Mouse (Mus musculus) WW6 (cell line): ENCODE measurements around the gene Lypd6.

Source experiments
- DNase-seq: peaks from one replicate; pipeline ENCODE4 v3.0.0-alpha.2; 2013; ENCODE audit warnings: low read depth, low spot score

Lypd6 gene

DNA sequence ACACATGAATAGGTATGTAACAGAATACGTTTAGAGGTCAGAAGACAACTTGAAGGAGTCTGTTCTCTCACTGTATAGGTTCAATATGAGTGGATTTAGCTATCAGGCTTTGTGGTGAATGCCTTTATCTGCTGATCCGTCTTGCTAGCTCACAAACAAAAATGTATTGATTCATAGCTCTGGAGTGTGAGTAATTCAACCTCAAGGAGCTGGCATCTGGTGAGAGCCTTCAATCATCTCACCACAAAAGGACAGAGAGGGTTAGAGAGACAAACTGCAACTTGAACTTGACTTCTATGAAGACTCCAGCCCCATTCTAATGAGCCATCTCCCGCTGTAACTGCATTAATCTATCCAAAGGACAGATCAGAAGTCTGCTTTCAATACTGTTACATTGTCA is 40.6 kb downstream of the Lypd6 start:
- no peak for DNase-seq

DNA sequence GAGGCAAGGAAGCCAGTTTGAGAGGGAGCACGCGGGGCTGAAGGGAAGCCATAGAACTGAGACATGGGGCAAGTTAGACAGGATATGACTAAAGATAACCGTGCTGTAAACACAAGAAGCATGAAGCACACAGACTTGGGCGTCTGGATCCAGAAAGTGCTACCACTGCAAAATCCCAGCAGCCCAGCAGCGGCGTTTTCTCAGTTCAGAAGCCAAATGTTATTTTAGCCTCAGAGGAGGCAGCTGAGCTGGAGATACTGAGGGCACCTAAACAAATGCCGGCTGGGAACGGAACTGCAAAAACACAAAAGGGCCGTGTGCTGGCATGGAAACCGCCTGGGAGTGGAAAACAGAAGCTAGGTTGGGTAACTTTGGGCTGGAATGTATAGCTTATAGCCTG is 43.9 kb downstream of the Lypd6 start:
- no peak for DNase-seq

DNA sequence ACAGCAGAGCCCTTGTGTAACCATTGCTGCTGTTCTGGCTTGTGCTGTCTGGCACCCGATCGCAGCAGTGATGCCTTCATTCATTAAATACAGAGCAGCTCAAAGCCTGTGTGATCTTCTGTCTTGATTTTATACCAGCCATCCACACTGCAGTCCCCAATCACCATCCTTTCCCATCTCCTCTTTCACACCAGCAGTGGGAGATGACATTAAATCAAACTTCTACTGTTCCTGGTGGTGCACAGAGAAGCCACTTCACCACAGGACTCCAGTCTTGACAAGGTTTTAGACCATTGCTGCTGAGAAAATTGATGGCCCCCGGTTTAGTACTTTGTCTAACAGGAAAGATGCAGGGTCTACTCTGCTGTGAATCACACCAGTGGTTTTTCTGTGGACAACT is 44.9 kb downstream of the Lypd6 start:
- no peak for DNase-seq

DNA sequence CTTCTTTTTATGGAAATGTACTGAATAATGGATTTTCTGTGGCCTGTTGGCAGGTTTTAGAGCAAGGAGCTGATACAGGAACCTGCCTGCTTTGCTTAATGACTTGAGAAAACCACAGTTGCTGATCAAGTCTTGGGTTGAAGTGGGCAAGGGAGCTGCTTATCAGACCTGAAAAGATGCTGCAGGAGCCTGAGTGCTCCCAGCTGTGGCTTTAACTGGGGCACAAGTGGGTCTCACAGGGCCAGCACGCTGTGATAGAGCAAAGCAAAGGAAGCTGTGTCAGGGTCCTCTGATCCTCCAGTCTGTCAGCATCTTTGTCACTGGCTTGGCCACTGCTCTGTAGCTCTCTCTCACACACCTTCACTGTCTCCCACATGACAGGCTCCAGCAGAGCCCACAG is 45.4 kb downstream of the Lypd6 start:
- DNase-seq = no peak

DNA sequence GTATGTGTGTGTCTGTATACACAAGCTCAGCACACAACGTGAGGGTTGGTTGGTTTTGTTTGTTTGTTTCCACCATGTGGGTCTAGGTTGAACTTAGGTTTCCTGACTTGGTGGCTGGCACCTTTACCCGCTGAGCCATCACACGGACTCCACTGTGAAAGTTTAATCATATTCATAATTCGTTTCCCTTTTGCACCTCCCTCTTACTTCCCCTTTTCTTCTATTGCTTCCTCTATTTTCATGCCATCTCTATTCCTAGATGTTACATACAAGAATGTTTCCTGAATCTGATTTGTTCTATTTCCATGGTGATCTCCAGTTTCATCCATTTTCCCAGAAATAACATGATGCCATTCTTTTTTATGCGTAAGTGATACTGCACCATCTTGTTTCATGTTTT is 46.2 kb downstream of the Lypd6 start:
- no peak for DNase-seq

DNA sequence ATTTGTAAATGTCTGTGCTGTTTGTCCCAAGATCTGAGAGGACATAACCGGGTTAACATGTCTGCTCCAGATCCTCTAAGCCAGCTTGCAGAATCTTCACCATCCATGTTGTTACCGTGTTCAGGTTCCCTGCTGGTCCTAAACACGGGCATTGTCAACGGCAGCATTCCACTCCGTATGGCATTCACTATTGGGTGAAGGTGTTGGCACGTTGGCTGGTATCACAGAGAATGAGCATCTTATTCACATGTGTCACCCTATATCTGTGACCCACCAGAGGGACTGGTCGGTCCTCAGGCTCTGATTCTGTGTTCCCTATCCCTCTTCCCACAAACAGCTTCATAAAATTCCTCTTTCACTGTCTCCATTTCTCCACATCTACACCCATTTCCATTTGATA is 52.9 kb downstream of the Lypd6 start:
- DNase-seq = no peak

DNA sequence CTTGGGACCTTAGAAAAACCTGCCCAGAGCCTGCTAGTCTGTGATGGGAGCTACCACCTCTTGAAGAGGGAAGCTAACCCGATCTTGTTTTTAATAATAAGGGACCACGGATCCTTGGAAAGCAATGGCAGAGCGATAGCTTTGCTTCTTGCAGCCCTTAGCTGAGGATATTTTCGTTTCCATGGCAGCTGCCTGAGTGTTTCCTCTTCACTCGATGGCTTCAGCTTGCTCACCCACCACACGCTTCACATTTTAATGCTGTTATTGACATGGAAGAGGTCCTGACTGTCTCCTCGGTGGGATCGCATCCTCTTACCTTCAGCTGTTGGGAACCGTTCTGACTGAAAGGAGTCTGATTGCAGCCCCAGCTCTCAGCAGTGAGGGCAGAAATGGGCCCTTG is 54.6 kb downstream of the Lypd6 start:
- DNase-seq = no peak

DNA sequence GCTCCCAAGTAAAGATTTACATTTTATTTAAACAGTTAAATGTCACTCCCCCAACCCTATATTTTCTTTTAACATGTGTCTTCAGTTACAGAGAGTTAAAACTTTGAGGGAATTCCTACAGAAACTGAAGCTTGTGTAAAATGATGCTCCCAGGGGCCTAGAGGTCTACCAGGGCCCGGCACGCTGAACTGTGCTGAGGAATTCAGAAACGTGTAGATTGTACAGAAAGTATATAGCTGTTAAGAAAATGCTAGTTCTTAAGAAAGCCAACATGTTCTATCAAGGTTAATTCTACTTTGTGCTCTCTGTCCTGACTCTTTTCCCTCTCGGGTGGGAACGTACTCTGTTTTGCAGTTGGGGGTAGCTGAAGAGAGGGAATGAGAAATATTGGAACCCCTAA is 57.1 kb downstream of the Lypd6 start:
- DNase-seq = no peak

DNA sequence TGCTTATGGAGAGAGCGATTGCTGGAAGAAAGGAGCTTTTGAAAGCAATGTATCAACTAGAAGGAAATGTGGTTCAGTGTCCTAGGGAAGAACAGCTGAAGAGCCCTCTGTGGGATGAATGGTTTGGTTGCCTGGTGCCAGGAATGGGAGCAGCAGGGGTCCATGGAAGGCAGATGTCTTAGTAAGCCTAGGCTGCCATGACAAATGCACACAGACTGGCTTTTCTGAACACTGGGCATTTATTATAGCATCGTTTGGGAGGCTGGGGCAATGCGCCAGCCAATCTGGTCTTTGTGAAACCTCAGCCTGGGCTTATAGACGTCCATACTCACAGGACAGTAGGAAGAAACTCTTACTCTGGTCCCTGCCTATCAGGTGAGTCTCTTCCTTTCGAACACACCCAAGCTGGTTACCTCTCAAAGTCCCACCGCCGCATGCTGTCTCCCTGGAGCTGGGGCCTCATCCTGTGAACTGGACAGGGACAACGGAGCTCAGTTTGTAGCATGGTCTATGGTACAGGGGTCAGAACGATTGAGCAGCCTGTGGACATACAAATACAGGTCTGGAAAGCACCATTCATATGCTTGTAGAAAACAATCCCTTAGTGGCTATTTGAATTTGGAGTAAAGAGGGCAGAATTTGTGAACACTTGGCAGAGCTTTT is 61.4 kb downstream of the Lypd6 start:
- no peak for DNase-seq

DNA sequence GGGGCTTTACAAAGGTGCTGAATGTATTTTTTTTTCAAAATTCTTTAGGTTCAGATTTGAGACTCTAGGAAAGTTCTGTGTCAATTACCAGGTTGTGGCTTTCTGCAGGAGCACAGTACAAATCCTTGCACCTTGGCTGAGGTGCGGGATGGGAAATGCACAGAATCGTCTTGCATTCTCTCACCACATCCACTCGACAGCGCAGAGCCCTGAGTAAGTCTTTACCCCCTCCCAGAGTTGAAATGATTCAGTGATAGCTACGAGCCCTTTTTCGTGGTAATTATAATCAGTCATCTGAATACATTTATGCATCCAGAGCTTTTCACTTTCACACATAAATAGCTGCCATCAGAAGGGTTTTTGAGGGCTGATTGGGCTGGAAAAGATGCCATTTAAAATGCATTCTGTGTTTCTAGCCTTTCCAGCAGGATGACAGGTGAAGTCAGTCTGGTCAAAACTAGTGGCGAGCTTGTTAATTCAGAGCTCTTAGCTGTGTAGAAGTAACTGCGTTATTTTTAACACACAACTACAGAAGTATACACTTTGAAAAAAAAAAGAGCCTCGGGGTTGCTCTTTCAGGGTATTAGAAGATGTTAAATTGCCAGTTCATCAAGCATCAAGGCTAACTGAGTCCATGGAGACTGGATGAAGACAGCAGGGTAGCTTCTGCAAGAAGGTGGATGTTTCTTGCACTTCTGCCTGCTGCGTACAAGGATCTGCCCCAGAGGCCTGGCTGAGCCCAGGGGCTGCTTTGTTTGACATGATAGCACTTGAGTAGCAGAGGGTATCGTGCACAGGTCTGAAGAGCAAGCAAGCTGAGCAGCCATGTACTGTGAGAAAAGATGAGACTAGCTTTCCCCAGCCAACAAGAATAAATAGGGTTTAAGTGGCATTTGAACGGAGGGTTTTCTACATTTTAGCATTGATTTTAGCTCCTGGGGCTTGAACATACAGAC is 62.4 kb downstream of the Lypd6 start:
- no peak for DNase-seq

DNA sequence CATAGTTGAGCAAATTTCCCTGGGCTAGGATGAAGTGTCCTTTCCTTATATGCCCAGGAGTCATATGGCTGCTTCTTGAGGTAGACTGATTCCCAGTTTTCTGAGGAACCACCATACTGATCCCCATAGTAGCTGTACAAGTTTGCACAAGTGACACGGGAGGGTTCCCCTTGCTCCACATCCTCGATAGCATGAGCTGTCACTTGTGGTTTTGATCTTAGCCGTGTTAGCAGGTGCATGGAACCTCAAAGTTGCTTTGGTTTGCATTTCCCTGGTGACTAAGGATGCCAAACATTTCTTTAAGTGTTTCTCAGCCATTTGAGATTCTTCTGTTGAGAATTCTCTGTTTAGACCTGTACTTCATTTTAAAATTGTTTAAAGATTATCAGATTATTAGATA is 64.4 kb downstream of the Lypd6 start:
- no peak for DNase-seq

DNA sequence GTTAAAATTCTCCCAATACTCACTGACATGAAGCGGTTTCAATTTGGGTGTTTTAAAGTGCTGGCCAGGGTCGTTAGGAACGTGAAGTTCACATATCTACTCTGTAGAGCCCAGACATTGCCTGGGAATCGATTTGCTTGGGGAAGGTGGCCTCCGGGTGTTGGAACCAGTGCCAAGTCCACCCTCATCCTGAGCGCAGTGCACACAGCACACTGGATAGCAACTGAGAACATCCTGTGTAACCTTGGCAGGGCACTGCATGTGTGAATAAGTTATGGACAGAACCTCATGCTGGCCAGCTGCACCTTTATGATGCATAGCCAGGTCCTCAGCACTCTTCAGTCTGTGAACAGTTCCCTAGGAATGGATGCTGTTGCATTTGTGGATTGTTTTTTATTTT is 77.4 kb downstream of the Lypd6 start:
- no peak for DNase-seq

DNA sequence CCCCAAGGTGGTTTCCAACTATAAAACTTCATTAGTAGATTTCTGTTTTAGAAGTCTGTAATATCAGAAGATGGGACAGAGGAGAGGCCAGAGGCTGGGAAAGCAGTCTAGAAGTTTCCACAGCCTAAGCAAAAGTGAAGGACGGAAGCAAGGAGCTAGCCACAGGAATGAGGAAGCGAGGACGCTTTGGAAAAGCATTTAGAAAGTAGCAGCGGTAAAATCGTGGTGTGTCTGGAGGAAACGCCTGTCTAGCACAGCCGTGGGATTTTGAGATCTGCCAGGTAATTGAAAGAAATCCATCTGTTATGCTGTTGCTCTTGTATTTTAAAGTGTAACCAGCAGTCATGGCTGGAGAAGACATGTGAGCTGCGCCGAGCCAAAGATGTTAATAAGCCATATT is 81.1 kb downstream of the Lypd6 start:
- no peak for DNase-seq

DNA sequence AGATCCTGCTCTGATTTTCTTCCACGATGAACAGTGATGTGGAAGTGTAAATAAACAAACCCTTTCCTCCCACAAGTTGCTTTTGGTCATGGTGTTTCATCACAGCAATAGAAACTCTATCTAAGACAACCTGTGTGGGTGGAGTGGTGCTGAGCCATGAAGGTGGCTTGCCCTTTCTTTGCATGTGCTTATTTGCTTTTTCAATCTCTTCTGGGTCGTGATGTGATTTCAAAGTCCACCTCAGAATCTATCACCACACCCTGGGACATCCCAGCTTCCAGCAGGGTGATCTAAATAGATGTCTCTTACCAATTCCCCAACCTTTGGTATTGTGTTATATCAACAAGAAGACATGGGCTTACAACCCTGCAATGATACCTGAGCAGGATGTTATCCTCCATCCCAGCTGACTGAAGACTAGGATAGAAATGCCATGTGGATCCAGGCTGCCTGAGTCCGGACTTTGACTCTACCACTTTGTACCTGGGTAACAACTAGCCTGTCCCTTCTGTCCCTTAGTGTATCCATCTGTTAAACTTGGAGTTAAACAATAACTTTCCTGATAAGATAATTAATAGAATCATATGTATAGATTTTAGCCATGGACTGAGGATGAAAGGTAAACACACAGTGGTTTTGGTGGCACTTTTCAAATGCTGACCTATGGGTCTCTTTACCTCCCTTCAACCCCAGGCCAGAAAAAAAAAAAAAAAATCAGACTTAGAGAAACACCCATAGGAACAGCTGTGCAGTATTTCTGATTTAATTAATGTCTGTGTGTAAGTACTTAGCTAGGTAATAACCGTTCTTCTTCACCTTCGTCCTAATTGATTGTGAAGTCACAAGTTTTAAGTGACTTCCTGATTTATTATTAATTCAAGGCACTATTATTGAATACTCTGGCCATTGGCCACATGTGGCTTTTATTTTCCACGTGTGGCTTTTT is 83.3 kb downstream of the Lypd6 start:
- no peak for DNase-seq

DNA sequence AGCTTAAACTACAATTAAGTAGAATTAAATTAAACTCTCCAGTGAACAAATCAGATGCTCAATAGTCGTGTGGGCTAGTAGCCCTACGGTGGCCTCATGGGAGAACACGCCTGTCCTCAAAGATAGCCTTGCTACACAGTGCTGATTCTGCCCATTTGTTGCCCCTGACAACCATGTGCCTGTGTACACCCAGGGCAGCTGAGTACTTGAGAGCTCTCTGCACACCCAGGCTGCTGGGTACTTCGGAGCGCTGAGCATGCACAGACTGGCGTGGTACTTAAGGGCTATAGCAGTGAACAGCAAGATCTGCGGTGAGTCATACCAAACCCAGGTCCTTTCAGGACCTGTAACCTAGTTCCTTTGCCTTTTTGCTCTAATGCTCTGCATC is 84.0 kb downstream of the Lypd6 start:
- no peak for DNase-seq

DNA sequence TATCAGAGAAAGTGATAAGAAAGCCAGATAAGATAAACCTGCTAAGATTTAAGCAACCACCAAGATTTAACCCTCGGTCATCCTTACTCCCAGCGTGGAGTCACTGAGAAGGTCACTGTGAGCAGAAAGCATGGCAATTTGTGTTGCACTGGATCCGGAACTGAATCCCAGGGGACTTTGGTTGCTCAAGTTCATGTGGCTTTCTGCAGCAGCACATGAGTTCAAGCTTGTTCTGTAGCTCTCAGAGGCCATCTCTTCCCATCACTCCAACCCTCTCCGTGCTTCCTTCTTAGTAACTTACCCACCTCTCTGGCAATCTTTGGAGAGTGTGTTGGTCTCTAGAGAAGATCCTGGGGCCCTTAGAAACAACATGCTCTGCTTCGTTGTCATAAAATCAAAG is 84.6 kb downstream of the Lypd6 start:
- DNase-seq = no peak

DNA sequence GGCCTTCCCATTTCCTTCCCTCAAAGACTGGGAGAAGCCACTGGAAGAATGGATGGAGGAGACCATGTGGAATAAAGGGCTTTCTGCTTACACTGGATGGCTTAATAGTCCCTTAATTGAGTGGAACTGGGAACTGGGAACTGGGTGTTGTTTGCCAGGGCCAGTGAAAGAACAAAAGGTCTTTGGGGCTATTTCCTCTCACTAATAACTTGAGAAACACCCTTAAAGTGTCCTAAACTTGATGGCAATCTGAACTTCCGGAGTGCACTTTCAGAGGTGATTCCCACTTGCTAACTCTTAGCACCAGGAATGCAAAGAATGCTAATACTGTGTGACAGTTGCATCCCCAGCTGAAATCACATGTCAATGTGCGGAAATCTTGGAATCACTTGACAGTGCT is 85.2 kb downstream of the Lypd6 start:
- DNase-seq = no peak

DNA sequence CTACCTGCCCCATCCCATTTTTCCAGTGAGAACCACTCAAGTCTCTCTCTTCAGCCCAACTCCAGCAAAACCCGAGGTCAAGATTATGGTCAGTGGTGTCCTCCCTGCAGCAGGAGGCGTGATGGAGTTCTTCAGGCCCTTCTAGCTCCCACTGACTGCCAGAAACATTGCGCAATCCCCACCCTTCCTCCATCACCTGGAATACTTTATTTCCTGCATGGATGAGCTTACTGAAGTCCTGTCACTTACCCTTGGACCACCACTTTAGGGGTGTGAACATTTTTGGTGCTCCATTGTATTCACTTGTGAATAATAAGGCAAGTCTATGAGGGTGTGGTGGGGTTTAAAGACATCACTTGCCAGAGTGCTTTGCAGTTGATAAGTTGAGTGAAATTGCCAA is 85.7 kb downstream of the Lypd6 start:
- DNase-seq = no peak

DNA sequence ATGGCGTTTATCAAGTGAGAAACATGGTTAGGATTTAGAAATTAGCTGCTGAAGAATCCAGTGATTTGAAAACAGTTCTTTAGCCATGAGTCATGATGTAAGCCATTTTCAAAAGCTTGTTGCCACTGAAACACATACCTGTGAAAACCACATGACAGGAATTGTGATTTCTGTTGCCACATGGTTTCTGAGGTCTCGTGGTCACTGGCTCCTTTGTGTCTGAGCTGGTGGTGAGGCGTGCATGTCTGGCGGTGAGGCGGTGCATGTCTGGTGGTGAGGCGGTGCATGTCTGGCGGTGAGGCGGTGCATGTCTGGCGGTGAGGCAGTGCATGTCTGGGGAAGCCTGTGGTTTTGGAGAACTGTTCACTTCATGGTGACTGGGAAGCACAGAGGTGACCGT is 89.8 kb downstream of the Lypd6 start:
- DNase-seq = no peak

DNA sequence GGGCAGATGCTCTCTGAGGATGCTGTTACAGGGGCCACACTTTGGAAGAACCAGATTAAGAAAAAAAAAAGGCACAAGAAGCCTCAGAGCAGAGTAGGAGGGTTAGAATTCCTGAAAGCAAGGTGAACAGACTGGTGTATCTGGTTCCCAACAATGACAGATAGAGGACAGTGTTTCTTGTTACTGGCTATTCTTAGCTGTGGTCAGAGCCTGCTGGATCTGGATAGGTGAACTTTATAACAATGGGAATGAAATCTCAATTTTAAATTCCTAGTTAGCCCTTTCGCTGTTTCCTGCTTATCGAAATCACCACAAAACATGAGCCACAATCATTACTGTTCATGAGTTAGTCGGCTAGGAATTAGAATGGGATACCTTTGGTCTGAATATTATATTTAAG is 93.8 kb downstream of the Lypd6 start:
- no peak for DNase-seq

DNA sequence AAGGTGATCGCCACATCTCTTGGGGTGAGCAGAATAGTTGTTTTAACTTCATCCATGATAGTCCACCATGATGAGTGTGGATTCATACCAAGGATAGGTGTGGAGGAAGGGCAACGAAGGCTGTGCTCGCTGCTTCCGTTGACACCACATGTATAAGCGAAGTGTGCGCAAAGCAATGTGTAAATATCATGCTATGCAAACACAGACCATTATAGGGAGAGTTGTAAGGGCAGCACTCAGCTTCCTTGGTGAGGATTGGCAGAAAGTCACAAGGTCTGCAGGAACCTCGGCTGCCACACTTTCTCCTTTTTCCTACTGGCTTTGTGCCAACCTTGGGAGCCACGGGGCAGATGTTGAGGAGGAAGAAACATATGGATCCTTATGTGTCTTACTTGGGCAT is 97.4 kb downstream of the Lypd6 start:
- no peak for DNase-seq

DNA sequence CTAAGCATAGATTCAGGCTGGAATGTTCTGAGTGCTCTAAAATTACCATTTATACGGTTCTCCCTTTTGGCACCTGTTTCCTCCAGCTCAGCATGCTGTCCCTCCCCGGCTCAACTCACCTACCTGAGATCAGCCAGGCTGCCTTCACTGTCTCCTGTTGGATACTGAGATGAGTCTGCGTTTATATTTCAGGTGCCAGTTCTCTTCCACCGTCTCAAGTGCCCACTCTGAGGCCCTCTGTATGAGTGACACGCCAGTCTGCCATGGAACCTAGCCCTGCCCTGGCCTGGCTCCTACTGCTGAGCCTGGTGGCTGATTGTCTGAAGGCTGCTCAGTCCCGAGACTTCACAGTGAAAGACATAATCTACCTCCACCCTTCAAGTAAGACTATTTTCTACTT is 99.0 kb downstream of the Lypd6 start:
- DNase-seq = no peak
